Mouse (Mus musculus) liver, adult 2 months (tissue): ENCODE measurements around the gene Dlg2. TPM values are rescaled to one million over a fixed set of nuclear protein-coding genes. Genes with fewer than 3 reads are reported as not detected.

Experiments
- DNase-seq: peaks from one replicate; pipeline ENCODE4 v3.0.0-alpha.2; 2011; ENCODE audit warnings: low read depth, low spot score; ENCODE audit errors: extremely low read depth
- H3K27ac ChIP-seq: fragments of 200-500 bp; replicated peaks from 2 replicates; pipeline ENCODE4 v1.5.1; 2012; ENCODE audit warnings: low read depth, mild to moderate bottlenecking, control low read depth, inconsistent platforms, low read length; ENCODE audit not compliant: insufficient read depth
- H3K27me3 ChIP-seq: fragments of 200-500 bp; 2 replicates; pipeline ENCODE4 v1.6.1; 2012; ENCODE audit warnings: mild to moderate bottlenecking, moderate library complexity, low read length, inconsistent platforms; ENCODE audit not compliant: control insufficient read depth, insufficient read depth
- H3K36me3 ChIP-seq: fragments of 200-500 bp; 2 replicates; pipeline ENCODE4 v1.6.1; 2012; ENCODE audit warnings: low read length, inconsistent platforms; ENCODE audit not compliant: control insufficient read depth, insufficient read depth
- H3K4me1 ChIP-seq: fragments of 200-500 bp; 2 replicates; pipeline ENCODE4 v1.6.1; 2011; ENCODE audit warnings: low read length; ENCODE audit not compliant: control insufficient read depth, insufficient read depth
- H3K4me3 ChIP-seq: fragments of 200-500 bp; 2 replicates; pipeline ENCODE4 v1.5.1; 2011; ENCODE audit warnings: low read depth, mild to moderate bottlenecking, control low read depth, low read length, moderate library complexity; ENCODE audit not compliant: insufficient read depth
- H3K79me2 ChIP-seq: fragments of 200-500 bp; 2 replicates; pipeline ENCODE4 v1.6.1; 2012; ENCODE audit warnings: inconsistent platforms, mild to moderate bottlenecking, low read length, moderate library complexity; ENCODE audit not compliant: control insufficient read depth, insufficient read depth
- H3K9ac ChIP-seq: fragments of 200-500 bp; 2 replicates; pipeline ENCODE4 v1.6.1; 2012; ENCODE audit warnings: low read depth, mild to moderate bottlenecking, control low read depth, inconsistent platforms, low read length
- CTCF ChIP-seq: fragments of 200-500 bp; IDR thresholded peaks from 2 replicates; pipeline ENCODE4 v1.5.1; 2011; ENCODE audit warnings: low read depth, low read length, control low read depth
- POLR2A ChIP-seq: fragments of 200-500 bp; IDR thresholded peaks from 2 replicates; pipeline ENCODE4 v1.6.1; 2011; ENCODE audit warnings: low read length, control low read depth; ENCODE audit not compliant: insufficient read depth; ENCODE audit errors: extremely low read depth
- WGBS: fragments of 180-500 bp; shearing (Covaris S2); methylation state at CpG from one replicate; pipeline ENCODE4 v1.1.7; 2018; 5-methylcytosine and 5-hydroxymethylcytosine counted together
- polyA plus RNA-seq: library from polyadenylated mRNA; depleted of rRNA; stranded (reverse); fragments of >200 nt; gene quantifications from 2 replicates; pipeline ENCODE4 v1.2.3, GENCODE M21; 2012
- total RNA-seq: library from RNA; depleted of rRNA; stranded (reverse); fragments of >200 nt; gene quantifications from 2 replicates; pipeline ENCODE4 v1.2.3, GENCODE M21; 2014

Dlg2 gene
- total and polyA plus RNA-seq, 2 experiments: 0.65 TPM; not detected in 1

GRCm38 (mm10) chr7:91467061-91467460, 990.6 kb downstream of the Dlg2 start:
- TF ChIP-seq POLR2A: no peak
- no peak for TF ChIP-seq CTCF
- H3K9ac ChIP-seq: no peak overlapping the region
- no peak overlapping the region for H3K4me3 ChIP-seq
- 67% methylated on average over 3 of the region's 3 CpGs for WGBS
- H3K27ac ChIP-seq: no peak overlapping the region
- H3K79me2 ChIP-seq: no peaks in the 10 kb centered on the region
- DNase-seq: no peak
- no peaks in the 10 kb centered on the region for H3K27me3 ChIP-seq
- no peaks in the 10 kb centered on the region for H3K4me1 ChIP-seq
- H3K36me3 ChIP-seq: no peaks in the 10 kb centered on the region

GRCm38 (mm10) chr7:91479145-91479544, 1002.7 kb downstream of the Dlg2 start:
- TF ChIP-seq POLR2A (no peak), CTCF (no peak)
- no peaks in the 10 kb centered on the region for H3K4me1 ChIP-seq
- H3K9ac ChIP-seq: no peak overlapping the region
- WGBS: 54% methylated on average over 3 of the region's 3 CpGs
- no peaks in the 10 kb centered on the region for H3K27me3 ChIP-seq
- H3K36me3 ChIP-seq: no peaks in the 10 kb centered on the region
- no peak overlapping the region for H3K27ac ChIP-seq
- H3K4me3 ChIP-seq: no peak overlapping the region
- no peak for DNase-seq
- no peaks in the 10 kb centered on the region for H3K79me2 ChIP-seq

- no peak overlapping the region for H3K9ac ChIP-seq
- DNase-seq: no peak
- no peaks in the 10 kb centered on the region for H3K79me2 ChIP-seq
- no peaks in the 10 kb centered on the region for H3K4me1 ChIP-seq
- H3K36me3 ChIP-seq: no peaks in the 10 kb centered on the region
- H3K4me3 ChIP-seq: no peak overlapping the region
- H3K27ac ChIP-seq: no peak overlapping the region
- 80% methylated on average over 1 of the region's 1 CpGs for WGBS
- no peak for TF ChIP-seq CTCF
- no peak for TF ChIP-seq POLR2A
- H3K27me3 ChIP-seq: no peaks in the 10 kb centered on the region
These were observed 1005.2 kb downstream of the Dlg2 start for GRCm38 (mm10) chr7:91481574-91482197.

- Histone ChIP-seq H3K4me3 (no peak overlapping the region), H3K79me2 (no peaks in the 10 kb centered on the region), H3K27me3 (no peaks in the 10 kb centered on the region), H3K9ac (no peak overlapping the region), H3K27ac (no peak overlapping the region), H3K4me1 (no peaks in the 10 kb centered on the region), H3K36me3 (no peaks in the 10 kb centered on the region)
- DNase-seq: no peak
- 70% methylated on average over 3 of the region's 3 CpGs for WGBS
- no peak for TF ChIP-seq POLR2A
- no peak for TF ChIP-seq CTCF
These were observed 1016.8 kb downstream of the Dlg2 start for GRCm38 (mm10) chr7:91493234-91493633.

GRCm38 (mm10) chr7:91495526-91495925, 1019.1 kb downstream of the Dlg2 start:
- Histone ChIP-seq H3K4me1 (no peaks in the 10 kb centered on the region), H3K4me3 (no peak overlapping the region), H3K36me3 (no peaks in the 10 kb centered on the region), H3K27me3 (no peaks in the 10 kb centered on the region), H3K27ac (no peak overlapping the region), H3K9ac (no peak overlapping the region), H3K79me2 (no peaks in the 10 kb centered on the region)
- DNase-seq: no peak
- no peak for TF ChIP-seq CTCF
- no peak for TF ChIP-seq POLR2A
- WGBS: 58% methylated on average over 5 of the region's 5 CpGs

GRCm38 (mm10) chr7:91511119-91511518, 1034.6 kb downstream of the Dlg2 start:
- no peaks in the 10 kb centered on the region for H3K79me2 ChIP-seq
- no peak overlapping the region for H3K27ac ChIP-seq
- WGBS: 68% methylated on average over 1 of the region's 1 CpGs
- TF ChIP-seq CTCF: no peak
- TF ChIP-seq POLR2A: no peak
- no peaks in the 10 kb centered on the region for H3K27me3 ChIP-seq
- H3K4me1 ChIP-seq: peaks cover 1% of the 10 kb centered on the region; the same call in 1 of the 2 replicates
- no peak for DNase-seq
- H3K4me3 ChIP-seq: no peak overlapping the region
- H3K9ac ChIP-seq: no peak overlapping the region
- H3K36me3 ChIP-seq: no peaks in the 10 kb centered on the region
